Mouse (Mus musculus): ENCODE data around the gene Gm7029.

DNA sequence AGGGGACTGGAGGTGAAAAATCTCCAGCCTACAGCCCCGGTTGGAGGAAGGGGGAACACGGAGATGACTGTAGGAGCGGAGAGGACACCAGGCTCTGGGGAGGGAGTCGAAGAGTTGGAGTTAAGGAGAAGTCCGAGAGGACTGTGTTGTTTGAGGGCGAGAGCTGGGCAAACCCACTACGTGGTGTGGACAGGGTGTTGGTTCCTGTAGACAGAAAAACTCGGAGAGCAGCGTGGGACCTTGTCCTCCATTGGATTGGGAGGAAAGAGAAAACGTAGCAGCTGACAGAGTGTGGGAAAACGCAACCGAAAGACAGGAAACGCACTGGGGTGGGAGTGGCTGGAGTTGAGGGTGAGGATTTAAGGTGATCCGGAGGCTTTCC, 36.2 kb downstream of the Gm7029 start:
- TF ChIP-seq POLR2AphosphoS5 (IDR thresholded peaks at IDR 0.05; ENCODE audit: insufficient replicate concordance, low read depth, low read length) (no peak), CTCF (IDR thresholded peaks at IDR 0.05; ENCODE audit: low read depth, low read length) (no peak), GATA1 (IDR thresholded peaks at IDR 0.05; ENCODE audit: borderline replicate concordance, low read length) (no peak), TAL1 (conservative IDR thresholded peaks at IDR 0.05; ENCODE audit: low read depth, low read length) (no peak)
